Mouse (Mus musculus) layer of hippocampus, postnatal 36 days (tissue): ENCODE data around the gene Mmp17. TPM values are rescaled to one million over a fixed set of nuclear protein-coding genes. Genes with fewer than 3 reads are reported as not detected.
"Not testable (repeated sequence)": the region's sequence is repeated elsewhere in the genome, so short reads cannot be mapped to it uniquely, and the experiment has no call there.

Source experiments
- DNase-seq, 2 experiments: peaks; one replicate each; pipeline ENCODE4 v3.0.0; 2022
- total RNA-seq, 2 experiments: library from RNA; stranded (reverse); gene quantifications; 2 replicates each; pipeline ENCODE4 v1.2.3; 2021

Gene Mmp17
- total RNA-seq, 2 experiments from 2014 or later: 128 to 136 TPM

GRCm38 (mm10) chr5:129594116-129595114 lies 10.4 kb downstream of the Mmp17 start:
- peak; percentile 83 to 86 for DNase-seq

- DNase-seq: no peak
Measured at GRCm38 (mm10) chr5:129602071-129602487, 18.1 kb downstream of the Mmp17 start.

- no peak for DNase-seq
Measured at GRCm38 (mm10) chr5:129607476-129607875, 23.5 kb downstream of the Mmp17 start.

DNA sequence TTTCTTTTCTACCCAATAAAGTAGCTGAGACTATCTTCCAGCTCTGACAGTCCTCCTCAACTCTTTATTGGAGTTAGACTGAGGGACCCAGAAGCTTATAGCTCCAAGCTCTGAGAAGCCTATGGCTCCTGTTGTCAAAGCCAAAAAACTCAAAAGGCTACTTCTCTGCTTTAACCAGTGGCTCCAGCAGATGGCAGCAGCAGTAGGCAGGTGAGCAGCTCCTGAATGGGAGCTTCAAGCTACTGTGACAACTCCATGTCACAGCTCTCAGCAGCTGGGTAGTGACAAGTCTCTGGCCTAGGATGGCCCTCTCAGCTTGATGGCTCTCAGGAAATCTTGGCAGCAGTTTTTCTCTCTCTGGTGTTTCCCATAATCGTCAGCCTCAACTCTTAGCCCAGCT lies 27.1 kb downstream of the Mmp17 start:
- DNase-seq: peak; percentile 57 to 71

DNA sequence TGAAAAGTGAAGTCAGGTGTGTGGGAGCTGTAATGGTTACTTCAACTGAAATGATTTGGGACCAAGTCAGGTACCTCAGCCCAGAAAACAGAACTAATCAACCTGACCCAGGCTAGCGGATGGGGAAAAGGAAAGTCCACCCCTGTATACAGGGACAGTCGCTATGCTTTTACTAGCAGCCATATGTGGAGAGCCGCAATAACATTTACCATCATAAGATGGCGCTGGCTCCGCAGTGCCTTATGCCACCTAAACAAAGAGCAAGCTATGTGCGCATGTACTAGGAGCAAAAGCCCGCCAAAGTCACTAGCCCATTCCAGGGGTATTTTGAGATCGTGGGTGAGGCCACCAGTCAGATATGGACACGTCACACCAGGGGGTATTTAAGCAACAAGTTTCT lies 36.6 kb downstream of the Mmp17 start:
- not testable (repeated sequence) for DNase-seq

- no peak for DNase-seq
Measured at GRCm38 (mm10) chr5:129621361-129621760, 37.4 kb downstream of the Mmp17 start.

DNA sequence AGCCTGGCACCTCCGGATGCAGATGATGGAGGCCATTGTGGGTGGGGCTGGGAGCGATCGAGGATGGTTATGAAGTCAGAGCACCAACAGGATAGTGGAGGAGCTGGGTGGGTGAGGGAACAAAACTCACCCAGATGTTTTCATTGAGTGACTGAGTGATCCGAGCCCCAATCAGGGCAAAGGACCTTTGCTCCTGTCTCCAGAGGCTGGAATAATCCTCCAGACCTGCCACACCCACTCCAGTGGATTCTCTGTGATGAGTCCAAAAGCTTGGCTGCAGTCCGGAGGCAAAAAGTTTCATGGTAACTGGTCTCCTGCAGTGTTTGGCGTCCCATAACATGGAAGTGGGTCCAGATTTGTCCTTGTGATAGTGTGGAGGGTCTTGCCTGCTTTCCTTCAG lies 42.1 kb downstream of the Mmp17 start:
- no peak for DNase-seq

GRCm38 (mm10) chr5:129626586-129626985 lies 42.6 kb downstream of the Mmp17 start:
- DNase-seq: not testable (repeated sequence)

GRCm38 (mm10) chr5:129632270-129633250 lies 48.6 kb downstream of the Mmp17 start:
- DNase-seq: not testable (repeated sequence)

- DNase-seq: no peak
Measured at GRCm38 (mm10) chr5:129650858-129651257, 66.9 kb downstream of the Mmp17 start.

- no peak for DNase-seq
Measured at GRCm38 (mm10) chr5:129657016-129657415, 73.0 kb downstream of the Mmp17 start.

DNA sequence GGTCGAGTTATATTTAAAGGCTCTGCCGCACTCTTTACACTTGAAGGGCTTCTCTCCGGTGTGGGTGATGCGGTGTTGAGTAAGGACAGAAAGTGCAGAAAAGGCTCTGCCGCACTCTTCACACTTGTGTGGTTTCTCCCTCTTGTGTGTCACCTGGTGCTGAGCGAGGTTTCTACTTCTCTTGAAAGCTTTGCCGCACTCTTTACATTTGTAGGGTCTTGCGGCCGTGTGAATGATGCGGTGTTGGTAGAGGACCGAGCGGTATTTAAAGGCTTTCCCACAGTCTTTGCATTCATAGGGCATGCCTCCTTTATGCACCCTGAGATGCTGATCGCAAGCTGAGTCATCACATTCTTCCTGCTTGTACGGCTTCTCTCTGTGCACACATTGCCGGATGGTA lies 74.0 kb downstream of the Mmp17 start:
- no peak for DNase-seq

Other genes with a start within 250 kb of the Mmp17 start
- gene Sfswap, start 82.9 kb upstream of the Mmp17 start, total RNA-seq: 100 to 1,000 TPM; 121 to 142 TPM
- 1 to 10 TPM; 7.4 to 7.7 TPM for gene Zfp11, start 85.9 kb downstream of the Mmp17 start, total RNA-seq
- gene Sept14, start 124.3 kb downstream of the Mmp17 start, total RNA-seq: not detected
- gene Mrps17, start 131.3 kb downstream of the Mmp17 start, total RNA-seq: 10 to 100 TPM; 75.0 to 87.6 TPM
- 10 to 100 TPM; 75.4 to 76.4 TPM for gene Nipsnap2, start 140.9 kb downstream of the Mmp17 start, total RNA-seq
- gene Psph, start 203.3 kb downstream of the Mmp17 start, total RNA-seq: 10 to 100 TPM; 27.5 to 28.9 TPM